Mouse (Mus musculus) CH12.LX (cell line): ENCODE results near the gene Gm37240. TPM values are rescaled to one million over a fixed set of nuclear protein-coding genes. Genes with fewer than 3 reads are reported as not detected.

Experiments used
- DNase-seq: peaks from one replicate; pipeline ENCODE4 v3.0.0-alpha.2; 2013; ENCODE audit errors: extremely low read depth
- H3K27ac ChIP-seq: 2 replicates; pipeline ENCODE4 v1.5.1; 2012; ENCODE audit warnings: low read depth, mild to moderate bottlenecking, control low read depth, moderate library complexity; ENCODE audit not compliant: insufficient read depth
- H3K27me3 ChIP-seq: replicated peaks from 2 replicates; pipeline ENCODE3; 2012; ENCODE audit warnings: inconsistent platforms
- H3K36me3 ChIP-seq, 2 experiments: replicated peaks in 1 of 2; 2 replicates each; pipeline versions ENCODE3 to v1.6.1; 2012; ENCODE audit warnings: inconsistent platforms in 1 of 2, low read length in 1 of 2, mild to moderate bottlenecking in 1 of 2, mixed read lengths in 1 of 2, moderate library complexity in 1 of 2; ENCODE audit not compliant: control insufficient read depth in 1 of 2, insufficient read depth in 1 of 2
- H3K4me1 ChIP-seq, 2 experiments: 2 replicates each; pipeline ENCODE4 v1.6.1; 2012; ENCODE audit warnings: inconsistent platforms in 1 of 2, moderate library complexity in 1 of 2; ENCODE audit not compliant: insufficient read depth in 2 of 2, control insufficient read depth in 1 of 2
- H3K4me2 ChIP-seq: 2 replicates; pipeline ENCODE4 v1.6.1; 2012; ENCODE audit warnings: low read depth, mild to moderate bottlenecking, control low read depth; ENCODE audit not compliant: poor library complexity, insufficient read depth, severe bottlenecking
- H3K4me3 ChIP-seq, 3 experiments: fragments of 150-350 bp in 1 of 3; sonication (generic) in 1 of 3; replicated peaks in 1 of 3; 2 replicates each; pipeline versions ENCODE3 to v1.5.1; 2011 to 2012; ENCODE audit warnings: low read depth in 2 of 3, low read length in 2 of 3, mild to moderate bottlenecking in 2 of 3, moderate library complexity in 2 of 3, control low read depth in 1 of 3, improper control_type of control experiment in 1 of 3, inconsistent platforms in 1 of 3, mixed read lengths in 1 of 3; ENCODE audit not compliant: poor library complexity in 1 of 3
- H3K79me2 ChIP-seq: replicated peaks from 2 replicates; pipeline ENCODE4 v1.6.1; 2012; ENCODE audit warnings: mild to moderate bottlenecking, moderate library complexity; ENCODE audit not compliant: control insufficient read depth, poor library complexity, insufficient read depth, severe bottlenecking; ENCODE audit errors: extremely low read depth
- H3K9ac ChIP-seq: 2 replicates; pipeline ENCODE4 v1.6.1; 2012; ENCODE audit warnings: low read depth, mild to moderate bottlenecking, control low read depth, moderate library complexity; ENCODE audit not compliant: insufficient read depth
- H3K9me3 ChIP-seq: replicated peaks from 2 replicates; pipeline ENCODE3; 2012; ENCODE audit warnings: low read length, inconsistent platforms, mixed read lengths
- CTCF ChIP-seq, 2 experiments: IDR thresholded peaks in 1 of 2; conservative IDR thresholded peaks in 1 of 2; 2 replicates each; pipeline ENCODE4 v1.5.1; 2011 to 2012; ENCODE audit warnings: low read depth in 2 of 2, low read length in 2 of 2, improper control_type of control experiment in 1 of 2, inconsistent platforms in 1 of 2, mild to moderate bottlenecking in 1 of 2, moderate library complexity in 1 of 2
- E2F4 ChIP-seq: IDR thresholded peaks from 2 replicates; pipeline ENCODE4 v1.6.1; 2011; ENCODE audit warnings: low read depth, low read length, improper control_type of control experiment; ENCODE audit not compliant: insufficient replicate concordance
- ELF1 ChIP-seq: IDR thresholded peaks from 2 replicates; pipeline ENCODE4 v1.6.1; 2014; ENCODE audit warnings: low read depth, mild to moderate bottlenecking, inconsistent platforms, low read length, improper control_type of control experiment
- EP300 ChIP-seq: IDR thresholded peaks from 2 replicates; pipeline ENCODE4 v1.6.1; 2011; ENCODE audit warnings: low read length, improper control_type of control experiment
- HCFC1 ChIP-seq: IDR thresholded peaks from 2 replicates; pipeline ENCODE4 v1.6.1; 2012; ENCODE audit warnings: low read depth, mild to moderate bottlenecking, inconsistent platforms, low read length, improper control_type of control experiment
- JUN ChIP-seq: IDR thresholded peaks from 2 replicates; pipeline ENCODE4 v1.6.1; 2011; ENCODE audit warnings: low read depth, mild to moderate bottlenecking, low read length, improper control_type of control experiment, moderate library complexity; ENCODE audit not compliant: insufficient read depth
- JUND ChIP-seq: conservative IDR thresholded peaks from 2 replicates; pipeline ENCODE4 v1.6.1; 2011; ENCODE audit warnings: low read depth, low read length, improper control_type of control experiment
- MAFK ChIP-seq: IDR thresholded peaks from 2 replicates; pipeline ENCODE4 v1.6.1; 2011; ENCODE audit warnings: low read length, improper control_type of control experiment; ENCODE audit not compliant: insufficient replicate concordance
- MAZ ChIP-seq: IDR thresholded peaks from 2 replicates; pipeline ENCODE4 v1.6.1; 2012; ENCODE audit warnings: low read depth, mild to moderate bottlenecking, inconsistent platforms, low read length, improper control_type of control experiment, moderate library complexity
- MEF2A ChIP-seq: IDR thresholded peaks from 2 replicates; pipeline ENCODE4 v1.6.1; 2014; ENCODE audit warnings: low read depth, mild to moderate bottlenecking, inconsistent platforms, low read length, improper control_type of control experiment, borderline replicate concordance
- MXI1 ChIP-seq: IDR thresholded peaks from 2 replicates; pipeline ENCODE4 v1.6.1; 2011; ENCODE audit warnings: mild to moderate bottlenecking, low read depth, low read length, improper control_type of control experiment
- MYC ChIP-seq: IDR thresholded peaks from 2 replicates; pipeline ENCODE4 v1.6.1; 2011; ENCODE audit warnings: low read depth, mild to moderate bottlenecking, improper control_type of control experiment, low read length
- POLR2AphosphoS2 ChIP-seq: IDR thresholded peaks from 2 replicates; pipeline ENCODE4 v1.6.1; 2011; ENCODE audit warnings: low read depth, low read length, improper control_type of control experiment
- RCOR1 ChIP-seq: conservative IDR thresholded peaks from 2 replicates; pipeline ENCODE4 v1.6.1; 2012; ENCODE audit warnings: low read depth, mild to moderate bottlenecking, inconsistent platforms, low read length, improper control_type of control experiment
- SIN3A ChIP-seq: IDR thresholded peaks from 2 replicates; pipeline ENCODE4 v1.6.1; 2012; ENCODE audit warnings: low read length, improper control_type of control experiment, inconsistent platforms
- TCF12 ChIP-seq: IDR thresholded peaks from 2 replicates; pipeline ENCODE4 v1.6.1; 2014; ENCODE audit warnings: low read depth, mild to moderate bottlenecking, inconsistent platforms, low read length, improper control_type of control experiment
- UBTF ChIP-seq: IDR thresholded peaks from 2 replicates; pipeline ENCODE4 v1.6.1; 2012; ENCODE audit warnings: low read depth, mild to moderate bottlenecking, inconsistent platforms, low read length, improper control_type of control experiment, moderate library complexity
- ZC3H11A ChIP-seq: IDR thresholded peaks from 2 replicates; pipeline ENCODE4 v1.6.1; 2012; ENCODE audit warnings: low read depth, mild to moderate bottlenecking, inconsistent platforms, low read length, improper control_type of control experiment
- ZMIZ1 ChIP-seq: IDR thresholded peaks from 2 replicates; pipeline ENCODE4 v1.6.1; 2012; ENCODE audit warnings: low read depth, mild to moderate bottlenecking, inconsistent platforms, low read length, improper control_type of control experiment
- dilution Hi-C: fragments of 300-500 bp; cut with MboI; formaldehyde crosslinking; loops from 2 replicates; pipeline ENCODE4 v1.14.3; 2020; ENCODE audit warnings: low sequenced_read_pairs; ENCODE audit not compliant: extremely low pct_unique_long_range_greater_than_20kb, extremely low pct_ligation_motif_present
- in situ Hi-C: fragments of 300-500 bp; cut with MboI; formaldehyde crosslinking; loops from 3 replicates; pipeline ENCODE4 v1.14.3; 2019; ENCODE audit warnings: low sequenced_read_pairs, low pct_ligation_motif_present, low pct_unique_long_range_greater_than_20kb, mixed read lengths
- polyA plus RNA-seq: library from polyadenylated mRNA; unstranded; fragments of >175 nt; gene quantifications from 2 replicates; pipeline ENCODE4 v1.2.1, GENCODE M21; 2012; ENCODE audit warnings: low read depth; ENCODE audit not compliant: insufficient read length
- total RNA-seq, 2 experiments: library from RNA; depleted of rRNA; stranded (reverse); fragments of 300-350 nt in 1 of 2; fragments of >200 nt in 1 of 2; gene quantifications; 2 replicates each; pipeline ENCODE4 v1.2.3; 2012 to 2014

Gene Gm37240
- total and polyA plus RNA-seq, 3 experiments, result 0.08 to 0.19 (median 0.14) TPM

GRCm38 (mm10) chr3:84581696-84582022 lies 1305.7 kb downstream of the Gm37240 start:
- Histone ChIP-seq H3K9ac (peak overlapping the region; percentile 72), H3K79me2 (peaks cover 29% of the 10 kb centered on the region)
- dilution Hi-C loops, result no loop called here
- no peak for TF ChIP-seq EP300
- TF ChIP-seq, all 38 proteins: peak for 0
- H3K36me3 ChIP-seq, result no peaks in the 10 kb centered on the region
- no peak for DNase-seq
- H3K4me1 ChIP-seq, result peaks cover 3 to 31% of the 10 kb centered on the region in 2 experiments
- H3K27ac ChIP-seq, result no peak overlapping the region
- in situ Hi-C loops, result no loop called here
- no peaks in the 10 kb centered on the region for H3K9me3 ChIP-seq
- H3K27me3 ChIP-seq, result no peaks in the 10 kb centered on the region
- peak overlapping the region; percentile 77 to 90 (median 77) for H3K4me3 ChIP-seq
- peak overlapping the region; percentile 81 for H3K4me2 ChIP-seq

- DNase-seq, result no peak
- TF ChIP-seq MAFK (no peak), ZMIZ1 (no peak), MYC (no peak), SIN3A (no peak), MXI1 (no peak), RCOR1 (no peak), UBTF (no peak), ELF1 (no peak), CTCF (conservative IDR thresholded peaks at IDR 0.05 in 1 of 2, IDR thresholded peaks at IDR 0.05 in 1 of 2; ENCODE audit: low read depth in 2 of 2, low read length in 2 of 2) (no peak), MAZ (no peak), JUND (no peak)
- TF ChIP-seq, all 38 proteins: peak for 0
- H3K9ac ChIP-seq, result no peak overlapping the region; the same call in 1 of the 2 replicates
- H3K27ac ChIP-seq, result no peak overlapping the region
- H3K27me3 ChIP-seq, result no peaks in the 10 kb centered on the region
- H3K36me3 ChIP-seq, result no peaks in the 10 kb centered on the region
- H3K9me3 ChIP-seq, result no peaks in the 10 kb centered on the region
- H3K4me2 ChIP-seq, result peak overlapping the region; percentile 81
- peaks cover 3 to 31% of the 10 kb centered on the region in 2 experiments for H3K4me1 ChIP-seq
- H3K79me2 ChIP-seq, result peaks cover 33% of the 10 kb centered on the region
- H3K4me3 ChIP-seq, result no peak overlapping the region
- dilution Hi-C loops, result no loop called here
- in situ Hi-C loops, result no loop called here
These were observed 1306.6 kb downstream of the Gm37240 start for GRCm38 (mm10) chr3:84580716-84581115.

- Histone ChIP-seq H3K27ac (peak overlapping the region; percentile 45; the same call in 1 of the 2 replicates), H3K27me3 (no peaks in the 10 kb centered on the region), H3K4me1 (peaks cover 6 to 39% of the 10 kb centered on the region in 2 experiments), H3K4me2 (peak overlapping the region; percentile 75), H3K9me3 (no peaks in the 10 kb centered on the region), H3K9ac (peak overlapping the region; percentile 44), H3K79me2 (peaks cover 29% of the 10 kb centered on the region), H3K4me3 (no peak overlapping the region), H3K36me3 (peaks cover 0 to 5% of the 10 kb centered on the region in 2 experiments)
- dilution Hi-C loops (no loop called here), in situ Hi-C loops (no loop called here)
- peak; percentile 52 for DNase-seq
- TF ChIP-seq HCFC1 (no peak), CTCF (conservative IDR thresholded peaks at IDR 0.05 in 1 of 2, IDR thresholded peaks at IDR 0.05 in 1 of 2; ENCODE audit: low read depth in 2 of 2, low read length in 2 of 2) (no peak), ZC3H11A (no peak), TCF12 (no peak), POLR2AphosphoS2 (no peak), JUN (no peak), MEF2A (no peak), MAZ (no peak), E2F4 (no peak)
These were observed 1316.8 kb downstream of the Gm37240 start for GRCm38 (mm10) chr3:84570501-84570900.
